Mouse (Mus musculus) myocyte (in vitro differentiated cells): ENCODE measurements around the gene Plekhb2.

Source experiments
- POLR2A ChIP-seq: IDR thresholded peaks from one replicate; pipeline ENCODE4 v1.6.1; 2011; ENCODE audit warnings: low read depth, mild to moderate bottlenecking, control low read depth, moderate library complexity; ENCODE audit not compliant: insufficient read length
- POLR2AphosphoS2 ChIP-seq: IDR thresholded peaks from one replicate; pipeline ENCODE4 v1.6.1; 2011; ENCODE audit warnings: low read depth, control low read depth; ENCODE audit not compliant: insufficient read length
- USF1 ChIP-seq: IDR thresholded peaks from one replicate; pipeline ENCODE4 v1.6.1; 2011; ENCODE audit warnings: low read depth, mild to moderate bottlenecking, control low read depth, moderate library complexity

DNA sequence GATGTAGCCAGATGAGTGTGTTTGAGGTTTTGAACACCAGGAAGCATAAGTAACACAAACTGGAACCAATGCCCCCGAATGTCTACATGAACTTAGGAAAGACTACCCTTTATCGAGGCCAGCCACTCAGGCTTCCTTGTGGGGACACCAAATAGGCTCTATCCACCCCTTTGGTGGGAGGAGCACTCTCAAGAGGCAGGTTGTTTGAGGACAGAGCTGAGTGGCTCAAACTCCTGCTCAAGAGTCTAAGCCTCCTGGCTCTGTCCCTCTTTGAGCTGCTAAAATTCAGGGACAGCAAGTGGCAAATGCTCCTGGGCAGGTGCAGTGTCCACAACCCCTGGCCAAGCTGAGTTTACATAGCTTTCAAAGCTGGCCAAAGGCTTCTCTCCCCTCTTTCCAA lies 14.9 kb upstream of the Plekhb2 start:
- TF ChIP-seq POLR2A (no peak), POLR2AphosphoS2 (no peak), USF1 (no peak)
